Mouse (Mus musculus) urinary bladder, postnatal 4 days (tissue): ENCODE measurements around the gene Olfr519.

Experiments used
- DNase-seq, 2 experiments: peaks; one replicate each; pipeline ENCODE4 v3.0.0; 2021 to 2022; ENCODE audit warnings: low spot score in 2 of 2

Olfr519 gene

DNA sequence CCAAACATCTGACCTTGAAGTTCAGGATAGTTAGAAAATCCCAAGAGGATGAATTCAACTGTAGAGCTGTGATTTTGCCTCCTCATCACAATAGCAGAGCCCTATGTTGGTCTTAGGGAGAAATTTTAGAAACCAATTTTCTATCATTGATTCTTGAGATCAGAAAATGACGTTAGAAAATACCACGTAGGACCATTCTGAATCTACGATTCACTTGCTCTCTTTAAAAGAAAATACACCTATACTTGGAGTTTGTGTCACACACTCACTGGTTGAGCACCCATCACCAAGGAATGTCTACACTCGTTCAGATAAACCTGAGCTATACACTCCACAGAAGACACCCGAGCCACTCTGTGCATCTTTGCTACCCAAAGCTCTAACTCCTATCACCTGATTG, at the start of gene Olfr519:
TSS of gene Olfr519 (minus strand) at position 101 of the 400 bp plus-strand sequence.
- DNase-seq = no peak

DNA sequence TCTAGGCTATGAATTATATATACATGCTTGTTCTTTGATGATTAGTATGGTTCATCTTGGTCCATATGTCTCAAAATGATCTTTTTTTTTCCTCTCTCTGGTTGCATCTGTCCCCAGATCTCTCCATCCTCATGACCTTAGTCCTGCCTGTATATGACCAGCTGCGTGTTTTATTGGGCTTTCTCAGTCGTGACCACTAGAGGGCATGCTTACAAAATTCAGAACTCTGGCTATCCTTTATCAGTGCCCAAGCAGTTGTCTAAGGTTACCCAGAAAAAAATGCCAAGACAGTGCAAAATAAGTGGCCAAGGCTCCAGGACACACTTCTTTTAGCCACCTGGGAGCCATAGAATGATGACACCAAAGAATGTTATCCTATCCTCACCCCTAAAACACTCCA, 49.8 kb upstream of the Olfr519 start:
- DNase-seq = no peak

DNA sequence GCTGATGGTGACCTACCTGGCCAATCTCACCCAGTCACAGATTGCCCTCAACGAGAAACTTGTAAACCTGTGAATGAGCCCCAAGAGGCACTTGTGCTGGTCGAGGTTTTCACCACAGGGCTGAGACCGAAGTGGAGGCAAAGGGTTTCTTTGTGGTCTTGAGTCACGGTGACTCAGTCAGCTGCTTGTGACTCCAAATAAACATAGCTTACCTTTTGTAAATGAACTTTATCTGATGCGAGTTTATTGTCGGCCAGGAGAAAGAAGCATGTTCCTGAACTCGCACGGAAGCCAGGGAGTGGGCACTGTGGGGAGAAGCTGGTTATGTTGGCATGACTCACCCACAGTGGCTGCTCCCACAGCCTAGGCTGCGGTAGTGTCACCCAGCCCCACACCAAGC, 47.2 kb upstream of the Olfr519 start:
- DNase-seq = no peak

DNA sequence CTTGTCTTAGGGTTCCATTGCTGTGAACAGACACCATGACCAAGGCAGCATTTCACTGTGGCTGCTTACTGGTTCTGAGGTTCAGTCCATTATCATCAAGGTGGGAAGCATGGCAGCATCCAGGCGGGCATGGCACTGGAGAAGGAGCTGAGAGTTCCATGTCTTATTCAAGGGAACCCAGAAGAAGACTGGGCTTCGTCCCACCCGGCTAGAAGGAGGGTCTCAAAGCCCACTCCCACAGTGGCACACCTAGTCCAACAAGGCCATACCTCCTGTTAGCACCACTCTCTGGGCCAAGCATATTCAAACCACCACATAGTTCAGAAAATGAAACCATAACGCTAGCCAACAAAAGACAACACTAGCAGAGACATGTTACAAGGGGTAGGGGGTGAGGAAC, 42.4 kb upstream of the Olfr519 start:
- peak in 1 of 2 experiments; percentile 57 for DNase-seq

DNA sequence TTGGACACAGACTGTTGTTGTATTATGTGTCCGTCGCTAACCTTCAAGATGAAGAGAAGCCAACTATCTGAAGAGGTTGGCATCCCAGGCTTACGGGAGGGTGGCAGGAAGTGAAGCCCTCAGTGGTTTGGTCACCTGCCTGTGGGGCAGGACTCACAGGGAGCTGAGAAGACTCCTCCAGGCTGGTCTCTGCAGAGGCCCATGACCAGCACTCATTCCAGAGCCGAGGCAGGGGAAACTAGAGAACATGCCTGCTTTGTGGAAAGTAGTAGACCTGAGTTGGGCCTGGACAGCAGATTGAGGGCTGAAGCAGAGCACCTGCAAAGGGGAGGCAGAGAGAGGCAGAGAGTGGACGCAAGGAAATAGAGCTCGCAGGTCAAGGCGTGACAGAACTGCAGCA, 41.2 kb upstream of the Olfr519 start:
- peak in 1 of 2 experiments; percentile 54 for DNase-seq

DNA sequence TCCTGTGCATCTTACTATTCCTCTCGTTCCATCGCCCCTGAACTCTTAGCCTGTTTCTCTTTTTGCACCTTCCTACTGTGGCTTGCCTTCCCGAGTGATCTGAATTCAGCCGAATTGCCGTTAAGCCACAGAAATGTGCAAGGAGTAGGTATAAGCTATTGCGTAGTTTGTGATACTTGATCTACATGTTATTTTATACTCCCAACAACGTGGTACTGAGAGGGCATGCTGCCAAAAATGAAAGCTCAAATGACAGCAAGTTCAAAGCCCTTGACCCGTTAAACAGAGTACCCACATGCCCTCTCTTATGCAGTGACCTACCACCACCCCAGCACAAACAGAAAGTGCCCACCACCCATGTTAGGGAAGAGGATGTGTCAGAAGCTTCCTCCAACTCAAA, 40.6 kb upstream of the Olfr519 start:
- no peak for DNase-seq

DNA sequence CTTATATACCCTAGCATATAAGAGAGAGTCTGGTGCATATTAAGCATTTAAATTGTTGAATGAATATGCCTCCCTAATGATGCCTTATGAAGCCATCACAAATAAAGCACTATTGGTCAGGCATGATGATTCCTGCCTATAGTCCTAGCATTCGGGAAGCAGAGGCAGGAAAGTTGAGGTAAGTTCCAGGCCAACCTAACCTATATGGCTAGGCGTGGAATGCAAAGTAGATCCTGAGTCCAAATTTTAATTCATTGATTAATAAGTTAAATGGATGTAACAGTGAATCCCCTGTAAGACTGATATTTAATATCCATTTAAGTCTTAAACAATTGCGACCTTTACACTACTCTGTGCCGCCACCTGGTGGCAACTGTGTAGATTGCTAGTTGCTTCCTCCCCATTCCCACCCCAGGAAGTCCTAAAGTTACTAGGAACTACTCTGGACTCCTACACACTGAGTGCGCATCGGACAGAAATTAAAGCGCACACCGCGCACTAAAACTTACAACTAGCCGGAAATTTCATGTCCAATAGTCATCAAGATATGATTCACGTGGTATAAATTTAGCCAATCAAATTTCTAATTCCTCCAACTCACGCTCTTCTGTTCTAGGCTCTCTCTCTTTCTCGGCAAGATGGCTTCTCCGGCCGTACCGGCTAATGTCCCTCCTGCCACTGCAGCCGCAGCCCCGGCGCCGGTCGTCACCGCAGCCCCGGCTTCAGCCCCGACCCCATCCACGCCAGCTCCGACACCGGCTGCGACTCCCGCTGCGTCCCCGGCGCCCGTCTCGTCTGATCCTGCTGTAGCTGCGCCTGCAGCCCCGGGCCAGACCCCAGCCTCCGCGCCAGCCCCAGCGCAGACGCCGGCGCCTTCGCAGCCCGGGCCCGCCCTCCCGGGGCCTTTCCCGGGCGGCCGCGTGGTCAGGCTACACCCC, 39.8 kb upstream of the Olfr519 start, which contains the start of gene Eif3f:
TSS of gene Eif3f (plus strand) at position 624 of the 938 bp plus-strand sequence.
- DNase-seq = peak; percentile 89

DNA sequence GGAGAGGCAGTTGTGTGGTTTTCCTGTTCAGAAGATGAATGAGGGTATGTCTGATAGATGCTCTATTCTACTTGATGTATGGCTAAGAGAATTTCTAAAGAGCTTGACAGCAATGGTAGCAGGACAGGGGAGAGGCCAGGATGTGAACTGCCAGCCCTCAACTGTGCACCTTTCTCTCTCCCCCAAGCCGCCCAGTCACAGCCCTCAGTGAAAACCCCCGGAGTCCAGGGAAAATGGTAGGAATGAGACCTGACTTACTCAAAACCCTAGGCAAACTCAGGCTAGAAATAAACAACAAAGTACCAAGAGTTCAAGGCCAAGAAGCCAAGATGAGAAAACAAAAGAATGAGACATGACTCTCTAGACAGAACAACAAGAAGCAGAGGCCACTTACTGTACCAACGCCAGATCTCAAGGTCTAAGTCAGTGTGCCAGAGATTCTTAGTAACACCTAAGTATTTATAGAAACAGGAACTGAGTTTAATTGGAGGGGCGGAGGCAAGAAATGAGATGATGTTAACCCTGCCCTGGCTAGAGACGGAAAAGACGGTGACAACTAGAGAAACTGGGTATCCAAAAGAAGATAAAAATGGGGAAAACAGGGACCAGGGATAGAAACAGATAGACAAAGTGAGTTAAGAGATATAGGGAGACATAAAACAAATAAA, 35.6 kb upstream of the Olfr519 start, which contains the start of gene Nlrp10:
TSS of gene Nlrp10 (minus strand) at position 453 of the 668 bp plus-strand sequence.
- no peak for DNase-seq

DNA sequence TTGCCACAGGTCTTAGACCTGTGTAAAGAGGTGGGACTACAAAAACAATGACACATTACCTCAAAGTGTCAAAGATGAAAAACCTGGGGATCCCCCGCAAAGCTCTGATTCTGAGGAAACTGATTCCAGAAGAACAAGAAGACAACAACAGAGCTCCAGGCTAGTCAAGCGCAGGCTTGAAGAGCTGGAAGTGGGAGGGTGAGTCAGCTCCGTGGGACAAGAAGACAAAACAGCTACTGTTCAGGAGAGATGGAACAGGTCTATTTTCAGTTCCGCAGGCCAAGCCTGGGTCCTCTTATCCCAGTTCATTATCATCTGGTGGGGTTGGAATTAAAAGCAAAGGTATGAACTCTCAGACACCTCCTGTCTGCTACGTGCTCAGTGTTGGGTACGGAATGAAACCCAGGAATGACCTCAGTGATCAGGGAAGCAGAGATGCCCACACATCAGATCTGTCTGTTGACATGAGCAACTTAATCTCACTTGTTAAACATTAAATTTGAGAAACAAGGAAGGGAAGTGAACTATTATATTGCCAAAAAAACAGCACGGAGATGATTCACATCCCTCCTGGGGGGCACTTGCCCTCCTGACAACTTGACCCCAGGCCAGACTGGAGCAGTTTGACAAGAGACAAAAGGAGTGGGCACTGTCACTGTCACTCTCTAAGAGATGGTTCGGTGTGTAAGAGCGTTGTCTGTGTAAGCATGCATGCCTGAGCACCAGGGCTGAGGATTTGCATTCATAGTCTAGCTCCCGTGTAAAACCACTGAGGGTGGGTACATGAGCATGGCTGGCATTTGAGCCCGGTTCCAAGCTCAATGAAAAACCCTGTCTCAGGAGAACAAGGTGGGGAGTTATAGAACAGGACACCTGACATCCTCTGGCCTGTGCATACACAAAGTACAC, 34.3 kb upstream of the Olfr519 start:
- DNase-seq = no peak

DNA sequence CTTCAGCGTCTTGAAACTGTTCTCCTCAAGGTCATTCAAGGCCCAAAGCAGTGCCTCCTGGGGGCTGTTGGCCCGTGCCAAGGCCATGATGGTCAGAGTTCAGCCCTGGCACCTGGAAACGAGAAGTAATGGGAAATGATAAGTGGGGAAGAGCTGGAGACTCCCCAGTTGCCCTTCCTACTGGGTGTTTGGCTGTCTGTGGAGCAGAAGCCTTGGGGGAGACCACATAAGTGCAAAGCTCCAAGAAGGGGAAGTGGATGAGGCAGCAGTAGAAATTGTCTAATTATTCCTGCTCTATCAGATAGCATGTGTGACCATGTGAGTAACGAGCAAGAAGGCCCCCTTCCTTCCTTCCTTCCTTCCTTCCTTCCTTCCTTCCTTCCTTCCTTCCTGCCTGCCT, 32.8 kb upstream of the Olfr519 start:
- no peak for DNase-seq

DNA sequence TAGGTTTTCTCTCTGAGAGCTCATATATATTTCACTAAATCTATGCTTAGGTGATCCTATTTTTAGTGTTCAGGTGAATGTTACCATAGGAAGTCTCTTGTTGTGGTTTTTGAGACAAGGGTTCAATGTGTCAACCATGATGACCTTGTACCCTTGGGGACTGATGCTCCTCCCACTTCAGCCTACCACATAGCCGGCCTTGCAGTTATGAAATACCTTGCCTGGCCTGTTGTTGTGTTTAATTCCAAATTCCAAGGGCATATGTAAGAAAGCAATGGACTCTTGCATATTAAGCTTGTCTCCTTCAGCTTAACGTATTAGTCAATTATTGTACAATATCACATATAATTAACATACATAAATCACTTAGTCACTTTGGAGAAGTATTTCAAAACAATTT, 9.7 kb upstream of the Olfr519 start:
- no peak for DNase-seq

DNA sequence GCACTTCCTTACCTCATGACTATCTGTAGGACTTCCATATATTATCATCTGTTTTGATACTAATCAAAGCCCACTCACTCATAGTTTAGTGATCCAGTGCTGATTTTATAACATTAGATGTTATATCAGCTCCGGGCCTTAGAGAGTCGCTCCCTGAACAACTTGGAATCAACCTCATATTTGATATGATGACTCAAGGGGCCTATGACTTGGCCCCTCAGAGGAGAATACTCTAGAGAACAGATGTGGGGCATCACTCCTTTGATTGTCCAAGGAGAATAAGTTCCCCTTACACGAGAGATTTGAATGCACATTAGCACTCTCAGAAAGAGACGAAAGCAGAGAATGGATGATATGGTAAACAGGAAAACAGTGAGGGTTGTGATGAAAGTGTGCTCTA, 9.3 kb downstream of the Olfr519 start, which contains the start of gene Olfr518:
TSS of gene Olfr518 (minus strand) at position 101 of the 400 bp plus-strand sequence.
- DNase-seq = no peak

DNA sequence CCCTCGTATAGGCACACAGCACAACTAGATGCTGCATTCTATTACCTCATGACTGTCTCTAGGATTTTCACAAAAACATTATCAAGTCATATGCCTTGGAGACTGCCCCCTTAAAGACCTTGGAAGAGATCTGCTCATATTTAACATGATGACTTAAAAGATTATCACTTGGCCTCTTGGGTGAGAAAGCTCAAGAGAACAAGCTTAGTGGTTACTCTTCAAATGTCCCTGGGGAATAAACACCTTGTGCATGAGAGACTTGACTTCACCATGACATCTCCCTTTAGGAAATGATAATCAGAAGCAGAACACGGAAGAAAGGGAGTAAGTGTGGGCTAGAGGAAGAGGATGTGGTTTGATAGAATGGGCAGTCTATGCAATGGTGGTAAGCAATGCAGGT, 21.9 kb downstream of the Olfr519 start, which contains the start of gene Olfr517:
TSS of gene Olfr517 (minus strand) at position 101 of the 400 bp plus-strand sequence.
- no peak for DNase-seq

DNA sequence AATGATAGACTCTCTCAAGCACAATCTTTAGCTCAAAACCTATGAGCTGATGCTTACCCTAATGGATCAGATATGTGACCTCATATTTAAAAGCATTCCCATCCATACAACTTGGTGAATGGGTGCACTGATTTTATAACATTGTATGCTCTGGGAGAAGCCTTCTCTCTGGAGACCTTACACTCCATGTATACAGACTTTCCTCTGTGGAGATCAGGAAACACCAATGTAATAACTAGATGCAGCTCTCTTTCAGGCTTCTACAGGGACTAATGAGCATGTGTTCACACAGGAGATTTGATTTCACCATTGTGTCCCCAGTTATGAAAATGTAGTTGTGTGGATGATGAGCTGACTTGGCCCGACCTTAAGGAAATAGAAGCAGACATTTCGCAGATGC, 43.8 kb downstream of the Olfr519 start, which contains the start of gene Olfr516:
TSS of gene Olfr516 (minus strand) at position 101 of the 400 bp plus-strand sequence.
- DNase-seq = no peak
